Mouse (Mus musculus) fat pad, adult 2 months (tissue): Measurements from ENCODE around the gene Ccdc141.
A peak's percentile ranks its signal among the peaks of the same experiment; 100 is the strongest.

ENCODE experiments used
- DNase-seq: peaks from one replicate; pipeline ENCODE4 v3.0.0-alpha.2; 2011; ENCODE audit warnings: low read depth, low spot score; ENCODE audit errors: extremely low read depth

Ccdc141 gene

GRCm38 (mm10) chr2:77134906-77135305 is 35.5 kb downstream of the Ccdc141 start:
- no peak for DNase-seq

GRCm38 (mm10) chr2:77133407-77133806 is 37.0 kb downstream of the Ccdc141 start:
- DNase-seq, result no peak

GRCm38 (mm10) chr2:77126939-77127338 is 43.5 kb downstream of the Ccdc141 start:
- DNase-seq, result no peak

DNA sequence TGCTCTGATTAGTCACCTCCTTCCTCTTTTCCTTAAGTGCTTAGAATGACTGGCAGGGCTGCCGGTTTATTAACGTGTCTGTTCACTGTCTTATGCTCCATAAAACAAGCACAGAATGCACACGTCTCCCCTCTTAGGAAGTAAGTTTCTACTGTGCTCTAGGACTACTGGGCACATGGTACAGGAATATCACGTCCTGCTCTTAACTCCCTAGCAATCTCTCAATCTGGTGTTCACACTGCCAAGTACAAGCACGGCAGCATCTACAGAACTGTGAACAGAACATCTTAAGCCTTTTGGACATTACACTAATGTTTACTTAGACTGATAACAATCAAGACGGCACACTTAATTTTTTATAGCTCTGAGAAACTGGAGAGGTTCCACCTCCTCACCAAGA is 52.3 kb downstream of the Ccdc141 start:
- DNase-seq, result peak; percentile 8

DNA sequence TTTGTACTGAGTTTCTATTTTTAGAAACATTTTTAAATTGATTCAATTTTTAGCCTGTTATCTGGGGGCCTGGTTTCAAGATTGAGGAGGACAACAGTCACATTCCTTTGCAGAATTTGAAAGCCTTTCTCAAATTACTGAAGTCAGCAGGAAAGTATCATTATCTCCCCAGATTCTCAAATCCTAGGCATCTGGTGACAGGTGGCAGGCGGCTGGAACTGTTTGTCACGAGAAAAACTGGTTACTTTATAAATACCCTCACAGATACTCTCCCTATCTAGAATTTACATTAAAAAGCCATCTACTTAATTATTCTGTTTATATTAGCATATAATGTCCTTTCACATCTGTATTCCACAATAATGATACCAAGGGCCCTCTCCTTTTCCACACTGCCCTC is 56.1 kb downstream of the Ccdc141 start:
- no peak for DNase-seq

DNA sequence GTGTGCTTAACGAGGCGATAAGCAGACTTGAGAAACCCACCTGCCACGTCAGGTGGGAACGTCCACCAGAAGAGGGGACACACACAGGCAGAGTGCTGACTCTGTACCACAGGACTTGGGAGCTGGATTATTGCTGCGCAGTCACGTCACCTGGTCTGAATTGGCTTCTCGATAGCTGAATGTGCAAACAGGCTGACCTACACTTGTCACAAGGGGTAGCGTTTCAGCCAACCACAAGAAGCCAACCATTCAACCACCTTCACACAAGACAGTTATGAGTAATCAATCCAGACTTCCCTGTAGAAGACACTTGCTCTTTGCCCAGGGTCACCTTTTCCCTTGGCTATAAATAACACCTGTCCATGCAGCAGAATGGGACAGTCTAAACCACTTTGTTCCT is 56.6 kb downstream of the Ccdc141 start:
- DNase-seq, result no peak

DNA sequence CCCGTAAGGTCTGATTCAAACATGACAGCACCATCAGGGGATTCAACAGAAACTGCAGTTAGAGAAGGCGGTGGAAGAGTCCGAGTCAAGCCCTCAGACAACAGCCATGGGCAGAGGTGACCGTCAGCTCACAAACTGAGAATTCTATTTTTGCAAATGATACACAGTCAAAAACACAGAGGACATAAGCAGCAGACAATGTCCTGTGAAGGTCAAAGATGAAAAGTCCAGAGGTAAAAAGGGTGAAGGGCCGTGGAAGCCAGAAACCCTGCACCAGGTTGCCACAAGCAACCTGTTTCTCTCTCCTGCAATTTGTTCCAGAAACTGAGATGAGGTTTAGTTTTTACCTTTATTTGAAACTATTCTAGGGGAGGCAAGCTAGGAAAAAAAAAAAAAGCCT is 57.4 kb downstream of the Ccdc141 start:
- DNase-seq, result no peak

DNA sequence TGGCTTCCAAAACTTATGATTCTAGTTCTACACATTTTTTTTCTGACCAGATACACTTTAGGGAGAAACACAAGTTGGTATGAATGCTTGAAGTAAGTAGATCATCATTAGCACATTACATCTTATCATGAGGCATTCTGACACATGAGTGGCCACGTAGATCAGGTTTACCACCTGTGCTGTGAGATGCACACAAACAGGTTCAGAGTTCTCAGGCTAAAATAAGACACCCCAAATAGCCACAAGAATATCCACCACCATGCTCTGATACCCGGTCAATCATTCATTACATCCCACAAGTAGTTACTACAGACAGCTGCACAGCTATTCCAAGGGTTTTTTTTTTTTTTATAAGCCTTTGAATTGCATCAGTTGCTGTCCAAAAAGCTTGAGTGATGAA is 59.3 kb downstream of the Ccdc141 start:
- DNase-seq, result no peak

DNA sequence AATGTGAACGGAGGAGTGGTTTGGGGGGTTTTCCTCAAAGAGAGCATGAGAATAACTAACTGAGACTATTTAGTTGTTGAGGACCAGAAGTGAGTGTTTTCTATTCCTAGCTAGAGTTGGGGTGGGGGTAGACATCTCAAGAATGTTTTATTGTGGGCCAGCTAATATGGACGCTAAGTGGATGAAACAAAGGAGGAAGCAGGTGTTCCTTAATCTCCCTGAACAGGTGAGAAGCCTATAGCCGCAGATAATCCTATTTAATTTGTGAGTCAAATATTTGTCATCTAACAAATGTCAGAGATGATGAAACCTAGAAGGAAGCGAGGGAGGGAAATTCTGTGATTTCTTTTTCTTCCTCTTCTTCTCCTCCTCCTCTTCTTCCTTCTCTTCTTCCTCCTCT is 60.1 kb downstream of the Ccdc141 start:
- DNase-seq, result no peak

DNA sequence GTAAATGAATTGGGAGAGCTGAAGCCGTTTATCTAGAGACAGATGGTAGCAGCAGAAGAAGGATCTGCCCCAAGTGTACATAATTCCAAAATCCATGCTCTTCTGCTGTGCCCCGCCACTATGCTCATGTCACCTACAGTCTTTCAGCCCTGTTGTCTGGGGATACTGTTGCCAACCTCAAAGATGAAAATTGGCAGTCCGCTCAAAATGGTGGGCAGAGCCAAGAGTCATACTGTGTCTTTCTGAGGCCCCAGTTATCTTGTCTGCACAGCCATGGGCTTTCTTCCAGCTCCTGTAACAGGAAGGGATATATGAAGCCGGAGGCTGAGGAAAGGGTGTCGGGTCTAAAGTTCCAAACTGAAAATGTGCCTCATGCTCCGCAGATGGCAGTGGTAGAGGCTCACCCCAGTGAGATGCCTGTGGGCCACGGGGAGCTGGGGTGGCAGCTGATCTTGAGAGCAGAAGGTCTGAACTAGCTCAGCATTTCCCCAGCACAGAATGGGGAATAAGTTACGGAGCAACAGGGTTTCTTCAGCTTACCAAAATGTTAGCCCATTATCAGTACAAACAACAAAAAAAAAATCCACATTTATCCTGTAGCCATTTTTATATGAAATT is 60.8 kb downstream of the Ccdc141 start:
- DNase-seq, result no peak

- DNase-seq, result no peak
These were observed 61.9 kb downstream of the Ccdc141 start for GRCm38 (mm10) chr2:77108562-77108961.

- DNase-seq, result no peak
These were observed 64.3 kb downstream of the Ccdc141 start for GRCm38 (mm10) chr2:77106150-77106549.

DNA sequence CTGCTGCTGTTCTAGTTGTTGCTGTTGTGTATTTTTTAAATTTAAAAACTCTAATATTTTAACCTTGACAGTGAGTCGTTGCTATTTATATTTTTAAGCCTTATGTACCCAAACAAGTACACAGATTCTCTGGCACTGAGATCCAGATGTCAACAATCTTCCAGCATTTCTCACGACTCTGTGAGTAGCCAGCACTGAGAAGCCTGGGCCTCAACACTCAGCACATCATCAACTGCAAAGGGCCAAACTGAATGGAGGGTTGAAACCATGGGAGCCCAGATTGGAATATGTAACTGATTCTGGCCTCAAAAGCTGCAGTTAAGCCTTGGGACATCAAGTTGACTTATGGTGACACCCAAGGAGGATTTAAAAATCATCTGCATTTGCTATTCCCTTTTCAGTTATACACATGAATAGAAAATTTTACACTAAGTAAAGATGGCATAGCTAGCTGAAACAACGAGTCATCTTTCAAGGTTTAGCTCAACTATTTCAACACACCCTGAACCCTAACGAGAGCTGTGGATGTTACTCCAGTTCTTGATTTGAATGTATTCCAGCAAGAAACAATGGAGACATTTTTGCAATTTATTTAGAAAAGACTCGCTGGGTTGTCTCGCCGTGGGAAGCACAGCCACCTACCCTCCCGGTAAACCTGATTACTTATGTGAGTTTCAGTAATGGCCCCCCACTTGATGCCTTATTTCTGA is 65.3 kb downstream of the Ccdc141 start:
- DNase-seq, result no peak

- DNase-seq, result no peak
These were observed 67.9 kb downstream of the Ccdc141 start for GRCm38 (mm10) chr2:77102516-77102915.

DNA sequence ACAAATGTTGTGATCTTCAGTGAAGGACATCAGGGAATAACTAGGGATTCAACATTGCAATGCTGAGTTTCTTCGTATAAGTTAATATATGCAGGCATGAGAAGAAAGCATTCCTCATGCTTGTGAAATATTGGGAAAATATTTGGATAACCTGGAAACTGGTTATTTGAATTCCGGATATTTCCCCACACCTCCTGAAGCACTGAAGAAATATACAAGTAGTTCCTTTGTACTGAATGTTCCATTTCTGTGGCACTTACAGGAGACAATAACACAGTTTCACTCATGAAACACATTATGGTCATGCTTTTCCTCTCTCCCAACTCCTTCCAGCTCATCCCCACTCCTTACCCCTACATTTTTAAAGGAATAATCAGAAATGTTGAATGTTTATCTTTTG is 70.6 kb downstream of the Ccdc141 start:
- DNase-seq, result no peak

- DNase-seq, result no peak
These were observed 71.7 kb downstream of the Ccdc141 start for GRCm38 (mm10) chr2:77098769-77099168.

GRCm38 (mm10) chr2:77091749-77092148 is 78.7 kb downstream of the Ccdc141 start:
- DNase-seq, result no peak

GRCm38 (mm10) chr2:77085313-77085712 is 85.1 kb downstream of the Ccdc141 start:
- DNase-seq, result no peak

GRCm38 (mm10) chr2:77084629-77085028 is 85.8 kb downstream of the Ccdc141 start:
- no peak for DNase-seq

DNA sequence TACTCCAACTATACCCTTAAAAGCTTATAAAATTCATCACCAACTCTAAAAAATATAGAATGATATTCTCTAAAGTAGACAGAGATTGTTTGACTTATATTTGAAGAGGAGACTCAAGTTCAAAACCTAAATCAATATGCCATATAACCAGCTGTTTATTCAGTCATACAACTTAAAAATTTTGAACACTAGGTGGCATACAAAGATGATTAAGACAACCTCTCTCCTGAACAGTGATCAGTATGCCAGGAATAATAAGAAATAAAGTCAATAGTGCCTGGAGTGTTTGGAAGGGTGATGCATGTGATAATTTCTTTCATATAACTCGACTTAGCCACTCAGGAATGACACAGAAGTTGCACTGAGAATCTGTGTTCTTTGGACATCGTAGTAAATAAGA is 89.3 kb downstream of the Ccdc141 start:
- DNase-seq, result no peak

DNA sequence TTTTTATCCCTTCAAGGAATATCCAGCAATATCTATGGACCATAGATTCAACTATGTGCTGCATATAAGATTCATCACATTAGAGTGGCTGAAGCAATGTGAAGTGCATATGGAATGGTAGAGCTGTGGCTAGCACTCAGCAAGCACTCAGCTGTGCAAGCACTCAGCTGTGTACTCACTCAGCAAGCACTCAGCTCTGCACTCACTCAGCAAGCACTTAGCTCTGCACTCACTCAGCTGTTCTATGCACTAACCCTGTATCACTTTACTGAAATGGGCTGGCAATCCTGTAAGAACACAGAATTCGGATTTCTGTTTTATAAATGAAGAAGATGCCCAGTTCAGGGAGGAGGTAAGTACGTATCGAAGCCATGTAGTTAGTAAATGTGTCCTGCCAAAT is 89.8 kb downstream of the Ccdc141 start:
- no peak for DNase-seq

DNA sequence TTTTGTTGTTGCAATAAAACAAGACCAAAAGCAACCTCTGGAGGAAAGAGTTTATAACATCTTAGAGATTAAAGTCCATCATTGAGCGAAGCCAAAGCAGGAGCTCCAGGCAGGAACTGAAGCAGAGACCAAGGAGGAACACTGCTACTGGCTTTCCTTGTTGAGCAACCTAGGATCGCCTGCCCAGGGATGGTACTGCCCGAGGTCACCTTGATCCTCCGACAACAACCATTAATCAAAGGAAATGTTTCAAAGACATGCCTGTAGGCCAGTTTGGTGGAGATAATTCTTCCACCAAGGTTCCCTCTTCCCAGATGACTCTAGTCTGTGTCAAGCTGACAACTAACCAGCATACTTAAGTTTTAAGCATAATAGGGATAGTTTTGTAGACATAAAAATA is 91.7 kb downstream of the Ccdc141 start:
- DNase-seq, result no peak

- no peak for DNase-seq
These were observed 96.1 kb downstream of the Ccdc141 start for GRCm38 (mm10) chr2:77074373-77074772.
